Mouse (Mus musculus) liver, embryonic 14.5 days (tissue): ENCODE data around the gene Nkain4. TPM values are rescaled to one million over a fixed set of nuclear protein-coding genes. Genes with fewer than 3 reads are reported as not detected.

Experiments used
- ATAC-seq: fragments of 200-750 bp; cut with Nextera tagmentation; 2 replicates; pipeline ENCODE4 v1.8.0; 2017; ENCODE audit warnings: moderate number of reproducible peaks, mild to moderate bottlenecking, moderate library complexity; ENCODE audit not compliant: insufficient read depth
- DNase-seq, 3 experiments: peaks; one replicate each; pipeline ENCODE4 v3.0.0-alpha.2; 2012 to 2013; ENCODE audit warnings: low read depth in 3 of 3, low spot score in 3 of 3
- H3K27ac ChIP-seq: fragments of 300-500 bp; sonication (generic); 2 replicates; pipeline ENCODE4 v1.5.1; 2014; ENCODE audit warnings: moderate library complexity, mild to moderate bottlenecking, control low read depth, inconsistent platforms
- H3K27me3 ChIP-seq: fragments of 300-500 bp; sonication (generic); 2 replicates; pipeline ENCODE4 v1.6.1; 2014; ENCODE audit warnings: mild to moderate bottlenecking, low read length, moderate library complexity; ENCODE audit not compliant: control insufficient read depth, insufficient read depth
- H3K36me3 ChIP-seq: fragments of 300-500 bp; sonication (generic); replicated peaks from 2 replicates; pipeline ENCODE4 v1.6.1; 2014; ENCODE audit warnings: low read depth; ENCODE audit not compliant: control insufficient read depth, insufficient read depth
- H3K4me1 ChIP-seq, 2 experiments: fragments of 200-500 bp in 1 of 2; fragments of 300-500 bp in 1 of 2; sonication (generic) in 1 of 2; replicated peaks; 2 replicates each; pipeline ENCODE4 v1.6.1; 2012 to 2014; ENCODE audit warnings: antibody characterized with exemption in 1 of 2, inconsistent platforms in 1 of 2, low read length in 1 of 2; ENCODE audit not compliant: control insufficient read depth in 2 of 2, insufficient read depth in 2 of 2
- H3K4me2 ChIP-seq: fragments of 300-500 bp; sonication (generic); 2 replicates; pipeline ENCODE4 v1.6.1; 2014; ENCODE audit warnings: low read depth, mild to moderate bottlenecking, control low read depth, moderate library complexity
- H3K4me3 ChIP-seq, 2 experiments: fragments of 200-500 bp in 1 of 2; fragments of 300-500 bp in 1 of 2; sonication (generic) in 1 of 2; 2 replicates each; pipeline ENCODE4 v1.5.1; 2012 to 2014; ENCODE audit warnings: low read depth in 2 of 2, low read length in 2 of 2, mild to moderate bottlenecking in 2 of 2, control low read depth in 1 of 2, inconsistent platforms in 1 of 2, moderate library complexity in 1 of 2; ENCODE audit not compliant: insufficient read depth in 1 of 2
- H3K9ac ChIP-seq: fragments of 300-500 bp; sonication (generic); replicated peaks from 2 replicates; pipeline ENCODE4 v1.6.1; 2014; ENCODE audit warnings: mild to moderate bottlenecking, control low read depth, moderate library complexity
- H3K9me3 ChIP-seq: fragments of 300-500 bp; sonication (generic); 2 replicates; pipeline ENCODE4 v1.6.1; 2016; ENCODE audit warnings: low read length, mixed read lengths; ENCODE audit not compliant: control insufficient read depth
- CTCF ChIP-seq: IDR thresholded peaks from 2 replicates; pipeline ENCODE4 v1.5.1; 2016; ENCODE audit warnings: antibody characterized with exemption, low read depth, control low read depth
- EP300 ChIP-seq: IDR thresholded peaks from 2 replicates; pipeline ENCODE4 v1.6.1; 2016; ENCODE audit warnings: antibody characterized with exemption, low read depth
- WGBS: fragments of 180-500 bp; shearing (Covaris S2); extraction: QIAGEN DNeasy Blood & Tissue Kit; methylation state at CpG from one replicate; pipeline ENCODE4 v1.1.7; 2014; ENCODE audit not compliant: insufficient replicate concordance; 5-methylcytosine and 5-hydroxymethylcytosine counted together
- microRNA-seq: library from miRNA; unstranded; fragments of <30 nt; microRNA quantifications from one replicate; pipeline ENCODE4, GENCODE M21; 2016
- polyA plus RNA-seq, 2 experiments: library from polyadenylated mRNA; depleted of rRNA in 1 of 2; stranded (reverse) in 1 of 2; unstranded in 1 of 2; fragments of >200 nt; fragmentation: Nextera tagmentation in 1 of 2; extraction: Ambion mirVana in 1 of 2; gene quantifications; 2 replicates each; pipeline versions ENCODE4 v1.2.1 to v1.2.3; 2012 to 2014

The Nkain4 gene
- polyA plus RNA-seq, 2 experiments: 1.1 to 1.5 TPM

GRCm38 (mm10) chr2:180891075-180891834 lies 63.2 kb downstream of the Nkain4 start:
- TF ChIP-seq EP300 (no peak), CTCF (no peak)
- WGBS: 2% methylated on average over 37 of the region's 37 CpGs
- Histone ChIP-seq H3K27me3 (peaks cover 84% of the 10 kb centered on the region), H3K9ac (no peak overlapping the region), H3K36me3 (no peaks in the 10 kb centered on the region), H3K27ac (no peak overlapping the region), H3K4me1 (no peaks in the 10 kb centered on the region), H3K4me2 (no peak overlapping the region), H3K4me3 (no peak overlapping the region), H3K9me3 (no peaks in the 10 kb centered on the region)
- ATAC-seq: no peak
- DNase-seq: no peak

- TF ChIP-seq CTCF (peak; percentile 0; the same call in 1 of the 2 replicates), EP300 (no peak)
- Histone ChIP-seq H3K27ac (no peak overlapping the region), H3K4me2 (no peak overlapping the region), H3K27me3 (peaks cover 77% of the 10 kb centered on the region), H3K9me3 (no peaks in the 10 kb centered on the region), H3K4me3 (no peak overlapping the region), H3K4me1 (no peaks in the 10 kb centered on the region), H3K9ac (no peak overlapping the region), H3K36me3 (no peaks in the 10 kb centered on the region)
- no peak for DNase-seq
- ATAC-seq: no peak
- 2% methylated on average over 28 of the region's 29 CpGs for WGBS
Measured at GRCm38 (mm10) chr2:180890422-180891074, 64.0 kb downstream of the Nkain4 start.

GRCm38 (mm10) chr2:180889921-180890280 lies 64.6 kb downstream of the Nkain4 start:
- H3K36me3 ChIP-seq: no peaks in the 10 kb centered on the region
- H3K4me3 ChIP-seq: no peak overlapping the region
- DNase-seq: no peak
- H3K9ac ChIP-seq: no peak overlapping the region
- H3K4me1 ChIP-seq: no peaks in the 10 kb centered on the region
- ATAC-seq: no peak
- no peak overlapping the region for H3K4me2 ChIP-seq
- H3K27ac ChIP-seq: no peak overlapping the region
- H3K27me3 ChIP-seq: peaks cover 70% of the 10 kb centered on the region
- H3K9me3 ChIP-seq: no peaks in the 10 kb centered on the region
- TF ChIP-seq CTCF (no peak), EP300 (no peak)
- WGBS: 21% methylated on average over 4 of the region's 4 CpGs

GRCm38 (mm10) chr2:180889271-180889920 lies 65.1 kb downstream of the Nkain4 start:
- Histone ChIP-seq H3K27ac (no peak overlapping the region), H3K4me1 (no peaks in the 10 kb centered on the region), H3K9ac (no peak overlapping the region), H3K4me2 (no peak overlapping the region), H3K27me3 (peaks cover 65% of the 10 kb centered on the region), H3K9me3 (no peaks in the 10 kb centered on the region), H3K4me3 (no peak overlapping the region), H3K36me3 (no peaks in the 10 kb centered on the region)
- 12% methylated on average over 19 of the region's 19 CpGs for whole genome bisulfite sequencing
- TF ChIP-seq EP300 (no peak), CTCF (no peak)
- no peak for DNase-seq
- no peak for ATAC-seq

- H3K27me3 ChIP-seq: peaks cover 24% of the 10 kb centered on the region
- TF ChIP-seq EP300 (no peak), CTCF (no peak)
- no peak overlapping the region for H3K4me3 ChIP-seq
- H3K36me3 ChIP-seq: no peaks in the 10 kb centered on the region
- H3K4me1 ChIP-seq: no peaks in the 10 kb centered on the region
- no peak overlapping the region for H3K9ac ChIP-seq
- no peak overlapping the region for H3K27ac ChIP-seq
- ATAC-seq: no peak
- no peak overlapping the region for H3K4me2 ChIP-seq
- DNase-seq: no peak
- WGBS: 39% methylated on average over 5 of the region's 5 CpGs
- no peaks in the 10 kb centered on the region for H3K9me3 ChIP-seq
Measured at GRCm38 (mm10) chr2:180885270-180885669, 69.2 kb downstream of the Nkain4 start.

Small RNA genes within 50 kb of the gene (microRNA-seq; reads per million reads assigned to microRNA genes)
- not detected for gene Mir124a-3

Other genes with a start within 250 kb of the Nkain4 start
- gene Dido1, start 244.7 kb downstream of the Nkain4 start, polyA plus RNA-seq (2012; rRNA removed): 9.1 and 12.2 TPM in 2 replicates
- 10.4 and 12.2 TPM in 2 replicates for gene Dido1, start 244.7 kb downstream of the Nkain4 start, polyA plus RNA-seq (2014; fragmentation: Nextera tagmentation; extraction: Ambion mirVana)
- 62.6 and 87.4 TPM in 2 replicates for gene Gid8, start 244.6 kb downstream of the Nkain4 start, polyA plus RNA-seq (2012; rRNA removed)
- gene Gid8, start 244.6 kb downstream of the Nkain4 start, polyA plus RNA-seq (2014; fragmentation: Nextera tagmentation; extraction: Ambion mirVana): 121 and 127 TPM in 2 replicates
- gene Slc17a9, start 229.4 kb downstream of the Nkain4 start, polyA plus RNA-seq (2012; rRNA removed): 7.7 and 10.5 TPM in 2 replicates
- 5.6 and 6.8 TPM in 2 replicates for gene Slc17a9, start 229.4 kb downstream of the Nkain4 start, polyA plus RNA-seq (2014; fragmentation: Nextera tagmentation; extraction: Ambion mirVana)
- not detected in 2 replicates for gene Bhlhe23, start 177.8 kb downstream of the Nkain4 start, polyA plus RNA-seq (2012; rRNA removed)
- not detected in 2 replicates for gene Bhlhe23, start 177.8 kb downstream of the Nkain4 start, polyA plus RNA-seq (2014; fragmentation: Nextera tagmentation; extraction: Ambion mirVana)
- gene Ythdf1, start 33.8 kb downstream of the Nkain4 start, polyA plus RNA-seq (2012; rRNA removed): 13.3 and 18.5 TPM in 2 replicates
- gene Ythdf1, start 33.8 kb downstream of the Nkain4 start, polyA plus RNA-seq (2014; fragmentation: Nextera tagmentation; extraction: Ambion mirVana): 22.7 and 23.2 TPM in 2 replicates
- gene Birc7, start 25.7 kb downstream of the Nkain4 start, polyA plus RNA-seq (2012; rRNA removed): not detected in 2 replicates
- not detected in 2 replicates for gene Birc7, start 25.7 kb downstream of the Nkain4 start, polyA plus RNA-seq (2014; fragmentation: Nextera tagmentation; extraction: Ambion mirVana)
- 14.4 and 20.6 TPM in 2 replicates for gene Arfgap1, start 12.5 kb upstream of the Nkain4 start, polyA plus RNA-seq (2012; rRNA removed)
- gene Arfgap1, start 12.5 kb upstream of the Nkain4 start, polyA plus RNA-seq (2014; fragmentation: Nextera tagmentation; extraction: Ambion mirVana): 16.6 and 18.8 TPM in 2 replicates
- gene Col20a1, start 31.8 kb upstream of the Nkain4 start, polyA plus RNA-seq (2012; rRNA removed): 0.11 and 0.20 TPM in 2 replicates
- 0.04 TPM in 1 of 2 replicates, not detected in the other for gene Col20a1, start 31.8 kb upstream of the Nkain4 start, polyA plus RNA-seq (2014; fragmentation: Nextera tagmentation; extraction: Ambion mirVana)
- gene Chrna4, start 88.8 kb upstream of the Nkain4 start, polyA plus RNA-seq (2012; rRNA removed): 0.71 and 0.98 TPM in 2 replicates
- gene Chrna4, start 88.8 kb upstream of the Nkain4 start, polyA plus RNA-seq (2014; fragmentation: Nextera tagmentation; extraction: Ambion mirVana): 0.50 and 1.1 TPM in 2 replicates
- 0.06 and 0.16 TPM in 2 replicates for gene Kcnq2, start 180.6 kb upstream of the Nkain4 start, polyA plus RNA-seq (2012; rRNA removed)
- 0.06 and 0.08 TPM in 2 replicates for gene Kcnq2, start 180.6 kb upstream of the Nkain4 start, polyA plus RNA-seq (2014; fragmentation: Nextera tagmentation; extraction: Ambion mirVana)
- gene Eef1a2, start 202.3 kb upstream of the Nkain4 start, polyA plus RNA-seq (2012; rRNA removed): 0.06 TPM in 1 of 2 replicates, not detected in the other
- not detected in 2 replicates for gene Eef1a2, start 202.3 kb upstream of the Nkain4 start, polyA plus RNA-seq (2014; fragmentation: Nextera tagmentation; extraction: Ambion mirVana)
- 44.6 and 63.1 TPM in 2 replicates for gene Ppdpf, start 232.5 kb upstream of the Nkain4 start, polyA plus RNA-seq (2012; rRNA removed)
- gene Ppdpf, start 232.5 kb upstream of the Nkain4 start, polyA plus RNA-seq (2014; fragmentation: Nextera tagmentation; extraction: Ambion mirVana): 115 TPM in 2 replicates
- 0.05 and 0.06 TPM in 2 replicates for gene Ptk6, start 248.1 kb upstream of the Nkain4 start, polyA plus RNA-seq (2012; rRNA removed)
- 0.05 TPM in 1 of 2 replicates, not detected in the other for gene Ptk6, start 248.1 kb upstream of the Nkain4 start, polyA plus RNA-seq (2014; fragmentation: Nextera tagmentation; extraction: Ambion mirVana)